Mouse (Mus musculus) megakaryocyte, adult 5-6 weeks (primary cell): Measurements from ENCODE around the gene Rabgap1. TPM values are rescaled to one million over a fixed set of nuclear protein-coding genes. Genes with fewer than 3 reads are reported as not detected.
"Not testable (repeated sequence)": the region's sequence is repeated elsewhere in the genome, so short reads cannot be mapped to it uniquely, and the experiment has no call there.

Source experiments
- ATAC-seq: 2 replicates; pipeline ENCODE4 v1.8.0; 2016; ENCODE audit warnings: mild to moderate bottlenecking, inconsistent platforms; ENCODE audit not compliant: poor library complexity, severe bottlenecking
- total RNA-seq, 2 experiments: library from RNA; stranded (forward) in 1 of 2; stranded (reverse) in 1 of 2; fragments of 153-499, 151-499 nt in 1 of 2; fragments of 221-1000, 200-1000 nt in 1 of 2; gene quantifications; 2 replicates each; pipeline versions ENCODE4 v1.2.3 to v1.2.4; 2015 to 2017

Rabgap1 gene
- total RNA-seq (2015) (21.6 and 28.3 TPM in 2 replicates), total RNA-seq (2017) (29.9 and 37.6 TPM in 2 replicates)

DNA sequence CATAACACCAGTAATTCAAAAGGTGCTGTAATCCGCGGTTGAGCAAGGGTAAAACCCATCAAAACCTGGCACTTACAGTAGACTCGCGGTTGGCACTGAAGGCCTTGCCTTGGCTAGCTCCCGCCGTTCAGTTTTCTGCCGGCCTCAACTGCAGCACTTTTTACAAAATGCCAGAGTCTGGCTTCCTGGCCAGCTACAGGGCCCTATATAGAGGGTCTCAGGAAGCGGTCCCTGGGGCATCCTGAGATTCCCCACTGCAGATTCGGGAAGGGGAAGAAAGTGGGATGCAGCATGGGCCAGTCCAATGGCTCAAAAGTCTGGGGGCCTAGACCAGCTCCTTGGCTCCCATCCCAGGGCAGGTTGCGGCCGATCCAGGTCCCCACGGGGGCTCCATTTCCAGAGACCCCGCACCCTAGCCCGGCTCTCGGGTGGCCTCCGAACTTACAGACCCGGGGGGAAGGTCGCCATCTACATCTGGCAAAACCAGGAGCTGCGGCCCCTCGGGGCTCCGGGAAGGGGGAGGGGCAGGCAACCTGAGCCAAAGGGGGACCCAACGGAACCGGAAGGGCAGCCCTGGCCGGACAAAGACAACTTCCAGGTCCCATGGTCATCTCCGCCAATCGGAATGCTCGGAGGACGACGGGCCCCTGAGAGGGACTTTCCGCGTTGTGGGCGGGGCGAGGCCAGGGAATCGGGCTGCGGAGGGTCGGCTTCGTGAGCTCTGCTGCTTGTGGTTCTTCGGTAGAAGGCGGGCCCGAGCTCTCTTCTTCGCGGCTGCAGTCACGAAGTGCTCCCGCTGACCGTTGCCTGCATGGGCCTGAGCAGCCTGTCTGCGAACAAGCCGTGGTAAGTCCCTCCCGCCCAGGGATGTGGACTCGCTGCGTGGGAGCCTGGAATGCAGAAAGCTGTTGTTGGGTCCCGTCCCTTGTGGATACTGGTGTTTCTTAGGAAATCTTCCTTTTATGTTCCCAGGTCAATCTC lies at the start of gene Rabgap1, which contains the start of the genes Zbtb26 and Zbtb6:
Gene Rabgap1, plus strand, starts transcription at position 669 of the 981 bp plus-strand sequence.
Gene Zbtb26, minus strand, starts transcription at position 525 of the 981 bp plus-strand sequence.
Gene Zbtb6, minus strand, starts transcription at position 561 of the 981 bp plus-strand sequence.
- peak; percentile 99 for ATAC-seq

DNA sequence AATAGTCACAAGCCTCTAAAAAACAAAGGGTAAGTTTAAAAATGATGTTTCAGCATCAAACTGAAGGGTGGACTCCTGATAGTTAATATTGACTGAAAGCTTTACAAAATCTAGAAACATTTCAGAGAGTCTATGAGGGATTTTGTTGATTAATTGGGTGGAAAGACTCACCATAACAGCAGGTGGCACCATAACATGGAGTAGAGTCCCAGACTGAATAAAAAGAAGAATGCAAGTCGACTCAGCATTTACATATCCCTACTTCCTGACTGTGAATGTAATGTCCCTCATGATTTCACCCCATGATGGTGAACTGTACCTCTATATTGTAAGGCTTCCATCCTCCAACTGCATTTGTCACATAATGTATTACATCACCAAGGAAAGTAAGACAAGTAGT lies 47.5 kb upstream of the Rabgap1 start:
- ATAC-seq: no peak

DNA sequence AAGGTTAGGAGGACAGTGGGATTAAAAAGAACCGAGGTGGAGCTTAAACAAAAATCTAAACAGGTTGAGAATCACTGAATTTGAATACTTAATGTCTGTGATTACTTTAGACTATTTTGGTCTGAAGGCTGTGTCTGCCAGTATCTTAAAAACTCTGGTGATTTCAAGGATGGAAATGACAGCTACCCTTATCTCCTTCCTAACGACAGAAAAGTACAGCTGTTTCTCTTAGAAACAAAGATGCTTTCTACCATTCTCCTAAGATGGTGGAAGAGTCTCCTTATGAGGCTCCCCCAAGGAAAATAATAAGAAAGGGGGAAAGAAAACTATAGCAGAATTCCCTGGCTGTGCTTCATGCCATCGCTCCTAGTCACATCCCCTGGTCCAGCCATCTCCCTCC lies 21.2 kb upstream of the Rabgap1 start:
- no peak for ATAC-seq

DNA sequence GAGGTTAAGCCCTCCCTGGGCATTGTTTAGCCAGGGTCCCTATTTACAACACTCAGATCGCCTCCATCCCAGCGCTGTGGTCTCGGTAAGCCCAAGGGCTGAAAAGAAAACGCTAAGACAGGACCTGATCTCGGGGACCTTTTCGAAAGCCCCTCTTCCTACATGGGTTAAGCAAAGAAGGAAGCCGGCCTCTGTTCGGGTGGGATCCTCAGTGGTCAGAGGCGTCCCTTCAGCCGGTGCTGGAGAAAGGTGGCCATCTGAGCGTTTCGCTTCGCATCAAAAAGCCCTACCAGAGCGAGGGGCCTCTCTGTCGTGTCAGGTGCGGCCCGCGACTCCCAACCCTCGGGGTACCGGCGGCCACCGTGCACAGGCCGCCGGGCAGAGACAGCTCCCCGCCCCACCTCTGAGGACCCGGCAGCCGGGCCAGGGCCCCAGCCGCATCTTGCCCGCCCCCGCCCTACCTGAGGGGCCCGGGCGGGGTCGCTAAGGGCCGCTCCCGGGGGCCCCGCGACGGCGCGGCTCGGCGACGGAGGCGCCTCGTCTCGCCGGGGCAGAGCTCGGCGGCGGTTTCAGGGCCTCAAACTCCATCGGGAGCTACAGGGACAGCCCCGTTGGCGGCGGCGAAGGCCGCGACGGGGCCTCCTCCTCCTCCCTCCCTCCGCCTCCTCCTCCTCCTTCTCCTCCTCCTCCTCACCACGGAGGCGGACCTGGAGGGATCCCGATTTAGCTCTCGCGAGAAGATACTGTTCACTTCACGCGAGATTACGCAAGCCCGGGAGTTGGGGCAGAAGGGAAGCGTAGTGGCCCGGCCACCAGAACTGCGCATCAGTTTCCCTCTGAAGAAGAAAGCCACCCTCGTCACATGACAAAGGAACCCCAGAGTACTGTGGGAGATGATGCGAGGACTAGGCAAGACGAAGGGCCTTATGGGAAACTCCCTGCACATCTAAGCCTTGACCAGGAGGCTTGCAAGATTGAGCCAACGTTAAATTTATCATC lies 20.5 kb upstream of the Rabgap1 start, which contains the start of gene Rc3h2:
Gene Rc3h2, minus strand, starts transcription at position 598 of the 999 bp plus-strand sequence.
- ATAC-seq: peak; percentile 96

DNA sequence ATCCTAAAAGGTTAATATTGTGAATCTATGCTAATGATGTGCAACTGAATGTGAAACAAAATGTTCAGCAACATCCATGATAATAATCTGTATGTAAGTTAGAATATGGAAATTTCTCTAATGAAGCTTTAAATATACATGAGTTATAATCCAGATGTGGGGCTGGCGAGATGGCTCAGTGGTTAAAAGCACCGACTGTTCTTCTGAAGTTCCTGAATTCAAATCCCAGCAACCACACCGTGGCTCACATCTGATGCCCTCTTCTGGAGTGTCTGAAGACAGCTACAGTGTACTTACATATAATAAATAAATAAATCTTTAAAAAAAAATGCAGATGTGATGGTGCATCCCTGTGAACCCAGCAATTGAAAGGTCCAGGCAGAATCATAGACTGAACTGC lies 19.4 kb upstream of the Rabgap1 start:
- no peak for ATAC-seq

DNA sequence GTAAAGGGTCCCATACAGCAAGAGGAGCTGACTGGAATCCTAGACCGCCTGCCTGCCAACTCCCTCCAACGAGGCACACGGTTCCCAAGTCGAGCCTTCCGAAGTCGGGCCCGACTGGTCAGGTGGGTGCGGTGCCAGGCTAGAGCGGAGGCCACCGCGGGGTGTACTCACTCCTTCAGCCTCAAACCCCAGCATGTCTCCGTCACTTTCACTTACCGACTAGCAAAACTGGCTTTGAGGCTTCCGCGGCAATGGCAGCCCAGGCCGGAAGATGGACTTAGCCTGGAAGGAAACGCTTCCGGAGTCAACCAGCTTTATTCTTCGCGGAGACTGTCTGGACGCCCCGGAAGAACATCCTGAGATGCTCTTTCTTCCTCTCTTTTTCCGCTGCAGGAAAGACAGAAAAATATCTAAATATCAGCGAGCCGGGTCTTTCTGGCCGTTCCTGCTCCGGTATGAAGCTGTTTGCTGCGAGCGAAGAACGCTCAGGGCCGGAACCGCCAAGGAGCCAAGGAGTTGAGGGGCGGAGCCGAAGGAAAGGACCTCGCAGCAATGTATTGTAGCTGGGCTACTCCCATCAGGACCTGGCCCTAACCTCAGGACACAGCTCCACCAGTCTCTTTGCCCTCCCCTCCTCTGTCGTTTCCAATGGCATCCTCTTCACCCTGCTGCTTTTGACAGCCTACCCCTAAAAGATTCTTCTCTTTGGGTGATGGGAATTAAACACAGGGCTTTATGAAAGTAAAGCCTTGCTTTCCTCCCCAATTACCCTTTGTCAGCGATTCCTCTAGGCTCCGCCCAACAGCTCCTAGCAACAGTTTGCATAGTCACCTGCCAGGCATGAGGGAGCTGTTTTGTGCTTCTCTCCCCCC lies 12.2 kb upstream of the Rabgap1 start:
- peak; percentile 97 for ATAC-seq

DNA sequence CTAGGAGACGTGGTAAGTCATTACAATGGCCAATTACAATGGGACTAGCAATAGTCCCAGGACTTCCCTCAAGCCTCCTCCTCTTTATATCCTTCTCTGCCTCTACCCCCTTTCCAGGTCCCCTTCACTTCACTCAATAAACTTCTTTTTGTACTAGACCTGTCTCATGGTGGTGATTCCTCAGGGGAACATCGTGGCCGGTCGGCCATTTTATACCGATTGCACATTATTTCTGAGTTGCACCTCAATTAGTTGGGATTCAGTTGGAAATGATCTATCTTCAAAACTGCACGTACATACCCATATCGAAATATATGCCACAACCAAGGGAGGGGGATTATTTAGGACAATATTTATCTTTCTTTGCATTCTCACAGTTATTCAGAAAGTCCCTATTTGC lies 11.5 kb upstream of the Rabgap1 start:
- no peak for ATAC-seq

DNA sequence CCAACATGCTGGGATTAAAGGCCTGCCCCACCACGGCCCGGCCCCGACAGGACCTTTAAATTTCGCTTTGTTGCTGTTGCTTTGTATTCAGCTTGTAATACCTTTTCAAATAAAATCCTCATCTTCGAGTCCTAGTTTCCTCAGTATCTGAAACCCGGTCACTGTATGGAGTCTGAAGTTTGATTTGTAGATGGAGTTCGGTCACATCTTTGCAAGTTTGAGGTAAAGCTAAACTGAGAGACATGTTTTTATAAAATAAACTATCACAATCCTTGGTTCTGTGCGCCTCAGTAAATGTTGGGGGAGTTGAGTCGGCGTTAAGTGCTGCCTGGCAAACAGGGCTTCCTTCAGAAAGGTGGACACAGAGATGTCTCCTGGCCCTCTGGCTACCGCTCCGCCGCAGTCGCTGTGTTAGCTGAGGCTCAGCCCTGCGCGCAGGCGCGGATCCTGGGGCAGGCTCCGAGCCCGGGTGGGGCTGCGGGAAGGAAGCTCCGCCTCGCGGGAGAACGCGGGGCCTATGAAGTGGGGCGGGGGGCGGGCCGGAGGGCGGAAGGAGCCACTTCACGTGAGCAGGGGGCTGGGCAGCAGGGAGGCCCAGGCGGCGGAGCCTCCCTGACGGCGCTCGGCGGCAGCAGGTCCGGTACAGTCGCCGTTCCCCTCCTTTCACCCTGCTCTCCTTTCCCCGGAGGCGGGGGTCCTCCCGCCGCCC lies 8.7 kb downstream of the Rabgap1 start:
- ATAC-seq: peak; percentile 99

DNA sequence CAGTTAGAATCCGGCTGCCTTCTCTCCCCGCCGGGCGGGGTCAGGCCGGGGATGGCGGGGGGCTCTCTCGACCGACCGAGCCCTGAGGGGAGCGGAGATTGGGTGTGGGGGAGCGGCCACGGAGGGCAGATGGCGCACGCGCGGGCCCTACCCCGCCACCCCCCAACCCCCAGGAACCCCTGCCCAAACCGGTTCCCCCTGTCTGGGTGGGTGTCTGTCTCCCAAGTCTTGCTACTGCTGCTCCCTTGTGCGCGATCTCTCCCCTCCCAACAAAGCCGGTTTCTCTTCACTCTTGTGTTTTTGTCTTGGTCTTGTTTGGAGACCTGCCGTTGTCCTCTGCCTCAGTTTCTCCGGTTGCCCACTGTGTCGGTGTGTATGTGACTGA lies 9.3 kb downstream of the Rabgap1 start:
- no peak for ATAC-seq

DNA sequence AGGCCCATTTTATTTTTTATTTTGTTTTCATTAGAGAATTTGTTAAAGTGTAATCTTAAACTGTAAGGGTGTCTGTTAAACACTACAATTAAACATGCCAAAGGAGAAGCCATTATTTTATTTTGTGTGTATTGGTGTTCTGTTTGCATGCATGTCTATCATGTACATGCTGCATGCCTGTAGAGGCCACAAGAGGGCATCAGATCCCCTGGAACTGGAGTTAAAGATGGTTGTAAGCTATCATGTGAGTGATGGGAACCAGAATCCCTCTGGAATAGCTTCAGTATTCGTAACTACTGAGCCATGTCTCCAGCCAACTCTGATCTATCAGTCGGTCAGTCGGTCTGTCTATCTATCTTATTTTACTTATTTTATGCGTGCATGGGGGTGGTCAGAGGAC lies 17.6 kb downstream of the Rabgap1 start:
- ATAC-seq: no peak

DNA sequence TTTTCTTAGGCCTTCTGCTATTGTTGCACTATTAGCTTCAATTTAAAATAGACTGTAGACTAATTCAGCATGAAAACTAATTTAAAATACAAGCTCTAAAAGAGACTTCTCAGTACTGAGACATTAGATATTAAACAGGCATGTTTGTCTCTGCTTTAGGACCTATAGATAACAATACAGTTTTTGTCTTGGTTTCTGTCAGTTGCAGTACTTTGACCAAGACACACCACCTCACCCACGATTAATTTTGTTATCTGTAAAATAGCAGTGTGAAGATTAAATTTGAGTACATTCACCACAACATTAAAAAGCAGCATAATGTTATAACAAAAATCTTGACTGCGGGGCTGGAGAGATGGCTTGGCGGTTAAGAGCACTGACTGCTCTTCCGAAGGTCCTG lies 23.2 kb downstream of the Rabgap1 start:
- no peak for ATAC-seq

DNA sequence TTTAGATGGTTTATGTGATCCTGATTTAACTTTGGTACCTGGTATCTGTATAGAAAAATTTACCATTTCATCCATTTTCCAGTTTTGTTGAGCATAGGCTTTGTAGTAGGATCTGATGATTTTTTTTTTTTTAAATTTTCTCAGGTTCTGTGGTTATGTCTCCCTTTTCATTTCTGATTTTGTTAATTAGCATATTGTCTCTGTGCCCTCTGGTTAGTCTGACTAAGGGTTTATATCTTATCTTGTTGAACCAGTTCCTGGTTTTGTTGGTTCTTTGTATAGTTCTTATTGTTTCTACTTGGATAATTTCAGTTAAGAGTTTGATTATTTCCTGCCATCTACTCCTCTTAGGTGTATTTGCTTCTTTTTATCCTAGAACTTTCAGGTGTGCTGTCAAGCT lies 36.5 kb downstream of the Rabgap1 start:
- no peak for ATAC-seq

DNA sequence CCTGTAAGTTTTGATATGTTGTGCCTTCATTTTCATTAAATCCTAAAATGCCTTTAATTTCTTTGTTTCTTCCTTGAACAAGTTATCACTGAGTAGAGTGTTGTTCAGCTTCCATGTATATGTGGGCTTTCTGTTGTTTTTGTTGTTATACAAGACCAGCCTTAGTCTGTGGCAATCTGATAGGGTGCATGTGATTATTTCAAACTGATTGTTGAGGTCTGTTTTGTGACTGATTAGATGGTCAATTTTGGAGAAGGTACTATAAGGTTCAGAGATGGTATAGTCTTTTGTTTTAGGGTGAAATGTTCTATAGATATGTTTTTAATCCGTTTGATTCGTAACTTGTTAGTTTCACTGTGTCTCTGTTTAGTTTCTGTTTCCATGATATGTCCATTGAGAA lies 37.0 kb downstream of the Rabgap1 start:
- no peak for ATAC-seq

DNA sequence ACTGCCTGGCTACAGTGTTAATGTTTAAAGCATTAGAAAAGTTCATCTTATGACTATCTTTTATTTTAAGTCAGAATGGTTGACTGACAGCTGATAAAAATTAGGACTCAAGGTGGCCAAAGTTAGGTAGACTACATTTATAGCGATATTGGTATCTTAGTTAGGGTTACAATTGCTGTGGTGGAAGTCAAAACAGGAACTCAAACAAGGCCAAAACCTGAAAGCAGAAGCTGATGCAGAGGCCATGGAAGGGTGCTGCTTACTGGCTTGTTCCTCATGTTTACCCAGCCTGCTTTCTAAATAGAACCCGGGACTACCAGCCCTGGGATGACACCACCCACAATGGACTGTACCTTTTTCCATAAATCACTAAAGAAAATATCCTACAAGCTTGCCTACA lies 41.1 kb downstream of the Rabgap1 start:
- peak; percentile 68 for ATAC-seq

DNA sequence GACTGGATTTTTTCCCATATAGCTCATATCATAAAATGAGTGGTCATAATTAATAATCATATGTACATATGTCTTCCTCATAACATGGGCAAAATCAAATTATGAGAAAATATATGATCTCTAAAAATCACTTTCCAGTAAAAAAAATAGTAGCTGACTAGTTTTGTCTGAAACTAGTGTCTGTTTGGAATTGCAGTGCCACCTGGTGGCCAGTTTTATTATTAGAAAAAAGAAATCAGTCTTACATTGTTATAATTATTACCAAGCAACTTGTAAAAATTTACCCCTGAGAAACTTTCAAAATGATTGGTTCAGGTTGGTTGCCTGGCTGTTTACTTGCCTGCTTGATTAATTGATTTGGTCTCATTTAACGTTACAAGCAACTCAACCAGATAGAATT lies 42.3 kb downstream of the Rabgap1 start:
- ATAC-seq: no peak; the same call in 1 of the 2 replicates

DNA sequence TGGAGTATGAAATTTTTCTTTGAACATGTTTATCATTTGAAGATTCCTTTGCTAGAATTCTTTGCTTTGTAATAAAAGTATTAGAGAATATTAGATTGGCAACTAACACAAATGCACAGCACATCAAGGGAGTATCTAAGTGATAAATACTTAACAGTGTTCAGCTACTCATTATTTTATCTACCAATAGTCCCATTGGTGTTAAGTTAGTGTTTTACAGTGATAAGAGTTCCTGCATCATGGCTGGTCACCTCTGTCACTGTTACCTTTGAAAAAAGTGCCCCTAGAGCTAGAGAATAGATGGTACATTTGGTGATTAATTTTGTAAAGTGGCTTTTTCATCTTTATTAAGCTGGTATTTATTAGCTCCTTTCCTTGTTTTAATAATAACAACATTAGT lies 43.3 kb downstream of the Rabgap1 start:
- no peak for ATAC-seq

DNA sequence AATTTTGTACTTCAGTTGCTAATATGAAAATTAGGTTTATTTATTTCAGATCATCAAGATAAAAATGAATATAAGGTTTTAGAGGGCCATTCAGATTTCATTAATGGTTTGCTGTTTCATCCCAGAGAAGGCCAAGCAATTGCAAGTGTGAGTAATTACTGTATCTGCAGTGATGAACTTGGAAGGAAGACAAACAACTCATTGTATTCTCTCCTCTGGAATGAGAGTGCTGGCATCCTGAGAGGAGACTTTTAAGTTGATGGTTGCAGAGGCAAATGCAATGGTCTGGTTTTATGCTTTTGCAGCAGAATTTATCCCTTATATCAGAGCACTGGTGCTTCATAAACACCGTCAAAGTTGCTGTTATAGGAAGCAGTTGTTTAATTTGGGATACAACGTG lies 45.9 kb downstream of the Rabgap1 start:
- no peak for ATAC-seq

DNA sequence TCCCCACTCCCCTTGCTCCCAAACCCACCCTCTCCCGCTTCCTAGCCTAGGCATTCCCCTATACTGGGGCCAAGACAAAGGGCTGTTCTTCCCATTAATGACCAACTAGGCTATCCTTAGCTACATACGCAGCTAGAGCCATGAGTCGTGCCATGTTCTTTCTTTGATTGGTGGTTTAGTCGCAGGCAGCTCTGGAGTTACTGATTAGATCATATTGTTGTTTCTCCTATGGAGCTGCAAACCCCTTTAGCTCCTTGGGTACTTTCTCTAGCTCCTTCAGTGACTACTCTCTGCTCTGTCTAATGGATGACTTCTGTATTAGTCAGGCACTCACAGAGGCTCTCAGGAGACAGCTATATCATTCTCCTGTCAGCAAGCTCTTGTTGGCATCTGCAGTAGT lies 54.2 kb downstream of the Rabgap1 start:
- no peak for ATAC-seq

DNA sequence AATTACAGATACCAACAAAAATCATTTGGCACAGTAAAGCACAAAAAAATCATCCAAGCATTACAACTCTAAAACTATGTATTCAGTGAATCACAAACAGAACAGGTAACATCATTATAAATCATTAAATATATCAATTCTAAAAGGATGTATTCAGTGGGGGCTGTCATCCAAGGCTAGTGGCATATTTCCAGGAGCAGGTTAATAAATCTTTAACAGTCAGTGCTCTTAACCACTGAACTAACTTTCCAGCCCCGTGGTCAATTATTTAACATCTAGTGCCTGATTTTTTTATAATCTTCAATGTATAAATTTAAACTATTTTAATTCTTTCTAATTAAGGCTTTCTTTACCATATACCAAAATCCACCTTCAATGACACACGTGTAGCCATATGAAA lies 62.8 kb downstream of the Rabgap1 start:
- ATAC-seq: not testable (repeated sequence)
